13 mouse cellular contexts compared by ENCODE assay signal in the genomic region with DNA sequence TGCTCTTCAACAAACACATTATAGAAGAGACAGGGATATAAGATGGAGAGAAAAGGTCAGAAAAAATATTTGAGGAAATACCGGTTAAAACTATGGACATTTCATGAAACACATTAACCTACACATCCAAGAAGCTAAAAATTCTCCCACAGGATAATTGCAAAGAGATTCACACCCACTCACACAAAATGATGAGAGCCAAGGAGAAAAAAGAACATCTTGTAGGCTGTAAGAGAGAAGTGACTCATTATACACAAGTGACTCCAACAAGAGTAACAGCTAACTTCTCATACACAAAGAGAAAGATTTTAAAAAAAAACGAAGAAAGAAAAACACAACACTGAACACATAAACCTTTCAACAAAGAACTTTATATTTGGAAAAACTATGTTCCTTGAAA.
"Had no signal": no experiment of that assay in that cellular context is flagged by ENCODE, and none has a peak within 500 bp of the region (broad histone marks: within the 10 kb centered on the region; RNA-seq: fewer than 3 reads in every experiment).

No protein-coding gene starts in this region.

- H3K27ac ChIP-seq: kidney, postnatal 0 days; liver, embryonic 13.5 days; stomach, embryonic 15.5 days had no signal

- H3K27me3 ChIP-seq: liver, embryonic 13.5 days; stomach, embryonic 15.5 days had no signal

- H3K4me3 ChIP-seq: liver, embryonic 13.5 days; stomach, embryonic 15.5 days had no signal

- DNase-seq: kidney, adult 18-20 months; kidney, postnatal 25 days; liver, embryonic 13.5 days; lung, adult 2 months; lung, postnatal 14 days; lung, postnatal 4 days; midbrain, embryonic 14.5 days; right cerebral cortex, postnatal 25 days; spleen, adult 18-20 months; thymus, adult 18-20 months; thymus, postnatal 36 days had no signal

- H3K4me1 ChIP-seq: liver, embryonic 13.5 days; stomach, embryonic 15.5 days had no signal

- H3K36me3 ChIP-seq: liver, embryonic 13.5 days; stomach, embryonic 15.5 days had no signal
